Comparison of ENCODE assay signal across 38 mouse cellular contexts in the genomic region with DNA sequence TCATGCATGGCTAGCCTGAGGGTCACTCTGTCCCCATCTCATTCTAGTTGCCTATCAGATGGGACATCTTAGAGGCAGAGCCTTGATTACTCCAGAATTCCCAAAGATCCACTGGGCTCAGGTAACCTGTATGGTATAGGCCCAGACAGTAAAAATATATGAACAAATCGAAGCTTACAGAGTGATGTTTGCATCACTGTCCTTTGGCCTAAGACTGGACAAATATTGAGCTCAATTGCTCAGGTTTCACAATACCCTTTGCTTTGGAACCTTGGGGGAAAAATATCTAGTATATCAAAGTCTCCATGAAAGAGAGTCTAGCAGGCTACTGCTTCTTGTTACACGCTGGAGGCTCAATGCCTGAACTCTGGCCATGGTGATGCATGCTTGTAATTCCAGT. TPM values are rescaled to one million over a fixed set of nuclear protein-coding genes. Genes with fewer than 3 reads are reported as not detected.
"Had no signal": no experiment of that assay in that cellular context is flagged by ENCODE, and none has a peak within 500 bp of the region (broad histone marks: within the 10 kb centered on the region; RNA-seq: fewer than 3 reads in every experiment).

No protein-coding gene starts in this region.

- H3K9ac ChIP-seq: embryonic facial prominence, embryonic 12.5 days; embryonic facial prominence, embryonic 13.5 days; embryonic facial prominence, embryonic 15.5 days; forebrain, embryonic 12.5 days; forebrain, embryonic 13.5 days; forebrain, embryonic 15.5 days; forebrain, postnatal 0 days had no signal

- H3K27ac ChIP-seq: embryonic facial prominence, embryonic 10.5 days; embryonic facial prominence, embryonic 12.5 days; embryonic facial prominence, embryonic 13.5 days; embryonic facial prominence, embryonic 15.5 days; forebrain, embryonic 10.5 days; forebrain, embryonic 12.5 days; forebrain, embryonic 13.5 days; forebrain, embryonic 15.5 days; gastrocnemius, adult 2 months had no signal

- H3K4me3 ChIP-seq: embryonic facial prominence, embryonic 10.5 days; embryonic facial prominence, embryonic 12.5 days; embryonic facial prominence, embryonic 13.5 days; embryonic facial prominence, embryonic 15.5 days; erythroblast, embryonic 14.5 days; forebrain, embryonic 10.5 days; forebrain, embryonic 12.5 days; forebrain, embryonic 13.5 days; forebrain, embryonic 15.5 days; gastrocnemius, adult 2 months had no signal

- H3K36me3 ChIP-seq: embryonic facial prominence, embryonic 10.5 days; embryonic facial prominence, embryonic 12.5 days; embryonic facial prominence, embryonic 13.5 days; embryonic facial prominence, embryonic 15.5 days; forebrain, embryonic 10.5 days; forebrain, embryonic 12.5 days; forebrain, embryonic 15.5 days had no signal

- DNase-seq: cerebellum, adult 2 months; cerebellum, adult 8-10 months; cerebellum, adult 9-11 months; cerebellum, postnatal 10 days; cerebellum, postnatal 14 days; cerebellum, postnatal 25 days; cerebellum, postnatal 36 days; embryo, embryonic 11 days; forebrain, postnatal 0 days; gastrocnemius, adult 2 months; gastrocnemius, postnatal 10 days; gastrocnemius, postnatal 14 days; gastrocnemius, postnatal 25 days; gastrocnemius, postnatal 36 days; heart, adult 11 months; heart, adult 18-20 months had no signal

- ATAC-seq: forebrain, embryonic 13.5 days; forebrain, embryonic 14.5 days; forebrain, embryonic 15.5 days; forebrain, embryonic 16.5 days; forebrain, postnatal 0 days had no signal

- H3K9me3 ChIP-seq: embryonic facial prominence, embryonic 12.5 days; embryonic facial prominence, embryonic 13.5 days; embryonic facial prominence, embryonic 15.5 days; forebrain, embryonic 10.5 days; forebrain, embryonic 13.5 days; forebrain, embryonic 15.5 days had no signal

- H3K4me1 ChIP-seq: embryonic facial prominence, embryonic 10.5 days; embryonic facial prominence, embryonic 12.5 days; embryonic facial prominence, embryonic 13.5 days; embryonic facial prominence, embryonic 15.5 days; forebrain, embryonic 10.5 days; forebrain, embryonic 12.5 days; forebrain, embryonic 13.5 days; forebrain, embryonic 15.5 days had no signal

- H3K4me2 ChIP-seq: embryonic facial prominence, embryonic 12.5 days; embryonic facial prominence, embryonic 13.5 days; embryonic facial prominence, embryonic 15.5 days; forebrain, embryonic 12.5 days; forebrain, embryonic 13.5 days; forebrain, embryonic 15.5 days had no signal

- H3K27me3 ChIP-seq: embryonic facial prominence, embryonic 12.5 days; embryonic facial prominence, embryonic 13.5 days; embryonic facial prominence, embryonic 15.5 days; forebrain, embryonic 12.5 days; forebrain, embryonic 13.5 days; forebrain, embryonic 15.5 days had no signal

RNA-seq across cellular contexts. Expression of a gene that starts 10.8 kb away (rescaled TPM):
- total RNA-seq: common myeloid progenitor, adult 5-6 weeks; forebrain, postnatal 0 days; gastrocnemius, adult 18-20 months; gastrocnemius, adult 2 months; gastrocnemius, adult 8-10 months; gastrocnemius, postnatal 10 days; gastrocnemius, postnatal 14 days; gastrocnemius, postnatal 25 days; gastrocnemius, postnatal 36 days; gastrocnemius, postnatal 4 days; granulocyte monocyte progenitor cell, adult 5-6 weeks; heart, adult 18-20 months had no signal
- polyA plus RNA-seq: cerebellum, adult 2 months; cortical plate, adult 2 months; embryonic facial prominence, embryonic 10.5 days; embryonic facial prominence, embryonic 11.5 days; embryonic facial prominence, embryonic 12.5 days; embryonic facial prominence, embryonic 13.5 days; embryonic facial prominence, embryonic 14.5 days; embryonic facial prominence, embryonic 15.5 days; erythroblast, embryonic 14.5 days; forebrain, embryonic 10.5 days; forebrain, embryonic 11.5 days; forebrain, embryonic 12.5 days; forebrain, embryonic 13.5 days; forebrain, embryonic 14.5 days; forebrain, embryonic 15.5 days; forebrain, embryonic 16.5 days; forebrain, postnatal 0 days; frontal cortex, adult 2 months had no signal

RNA-seq across cellular contexts. Expression of a gene that starts 22.4 kb away (rescaled TPM):
- total RNA-seq: common myeloid progenitor, adult 5-6 weeks; forebrain, postnatal 0 days; gastrocnemius, adult 18-20 months; gastrocnemius, adult 2 months; gastrocnemius, adult 8-10 months; gastrocnemius, postnatal 10 days; gastrocnemius, postnatal 14 days; gastrocnemius, postnatal 25 days; gastrocnemius, postnatal 36 days; gastrocnemius, postnatal 4 days; granulocyte monocyte progenitor cell, adult 5-6 weeks; heart, adult 18-20 months had no signal
- polyA plus RNA-seq: cerebellum, adult 2 months; cortical plate, adult 2 months; embryonic facial prominence, embryonic 10.5 days; embryonic facial prominence, embryonic 11.5 days; embryonic facial prominence, embryonic 12.5 days; embryonic facial prominence, embryonic 13.5 days; embryonic facial prominence, embryonic 14.5 days; embryonic facial prominence, embryonic 15.5 days; erythroblast, embryonic 14.5 days; forebrain, embryonic 10.5 days; forebrain, embryonic 11.5 days; forebrain, embryonic 12.5 days; forebrain, embryonic 13.5 days; forebrain, embryonic 14.5 days; forebrain, embryonic 15.5 days; forebrain, embryonic 16.5 days; forebrain, postnatal 0 days; frontal cortex, adult 2 months; gonadal fat pad, adult 2 months had no signal

RNA-seq across cellular contexts. Expression of a gene that starts 37.7 kb away (rescaled TPM):
- total RNA-seq: forebrain, postnatal 0 days; gastrocnemius, adult 18-20 months; gastrocnemius, adult 2 months; gastrocnemius, adult 8-10 months; gastrocnemius, postnatal 10 days; gastrocnemius, postnatal 14 days; gastrocnemius, postnatal 25 days; gastrocnemius, postnatal 36 days; gastrocnemius, postnatal 4 days; granulocyte monocyte progenitor cell, adult 5-6 weeks; heart, adult 18-20 months had no signal
- polyA plus RNA-seq: cerebellum, adult 2 months; cortical plate, adult 2 months; embryonic facial prominence, embryonic 10.5 days; embryonic facial prominence, embryonic 11.5 days; embryonic facial prominence, embryonic 12.5 days; embryonic facial prominence, embryonic 13.5 days; embryonic facial prominence, embryonic 14.5 days; embryonic facial prominence, embryonic 15.5 days; erythroblast, embryonic 14.5 days; forebrain, embryonic 10.5 days; forebrain, embryonic 11.5 days; forebrain, embryonic 12.5 days; forebrain, embryonic 13.5 days; forebrain, embryonic 14.5 days; forebrain, embryonic 15.5 days; forebrain, postnatal 0 days; frontal cortex, adult 2 months had no signal

RNA-seq across cellular contexts. Expression of a gene that starts 45.9 kb away (rescaled TPM):
- total RNA-seq: forebrain, postnatal 0 days; gastrocnemius, adult 18-20 months; gastrocnemius, adult 2 months; gastrocnemius, postnatal 10 days; gastrocnemius, postnatal 14 days; gastrocnemius, postnatal 25 days; gastrocnemius, postnatal 36 days; gastrocnemius, postnatal 4 days; granulocyte monocyte progenitor cell, adult 5-6 weeks had no signal
- polyA plus RNA-seq: cortical plate, adult 2 months; embryonic facial prominence, embryonic 10.5 days; embryonic facial prominence, embryonic 11.5 days; embryonic facial prominence, embryonic 12.5 days; embryonic facial prominence, embryonic 13.5 days; embryonic facial prominence, embryonic 14.5 days; erythroblast, embryonic 14.5 days; forebrain, embryonic 10.5 days; forebrain, embryonic 11.5 days; forebrain, embryonic 12.5 days; forebrain, embryonic 13.5 days; forebrain, embryonic 14.5 days; forebrain, embryonic 15.5 days; forebrain, embryonic 16.5 days; forebrain, postnatal 0 days; frontal cortex, adult 2 months had no signal
